In genomic region chr9:69685630-69686029, GRCm38 (mm10) we compare ENCODE assay signal across 17 mouse cellular contexts.
"Had no signal": no experiment of that assay in that cellular context is flagged by ENCODE, and none has a peak within 500 bp of the region (broad histone marks: within the 10 kb centered on the region; RNA-seq: fewer than 3 reads in every experiment).

No protein-coding gene starts in this region.

- H3K4me1 ChIP-seq: liver, embryonic 12.5 days; liver, embryonic 15.5 days had no signal

- H3K4me3 ChIP-seq: layer of hippocampus, adult 2 months; limb, embryonic 10.5 days; limb, embryonic 13.5 days; liver, embryonic 12.5 days; liver, embryonic 15.5 days; midbrain, embryonic 12.5 days had no signal

- H3K27me3 ChIP-seq: liver, embryonic 15.5 days; midbrain, embryonic 12.5 days had no signal

- H3K27ac ChIP-seq: kidney, postnatal 0 days; layer of hippocampus, adult 2 months; limb, embryonic 10.5 days; limb, embryonic 13.5 days; liver, embryonic 12.5 days; liver, embryonic 15.5 days; midbrain, embryonic 12.5 days had no signal

- H3K36me3 ChIP-seq: limb, embryonic 10.5 days; limb, embryonic 13.5 days; liver, embryonic 12.5 days; liver, embryonic 15.5 days; midbrain, embryonic 12.5 days had no signal

- DNase-seq: kidney, adult 2 months; kidney, postnatal 25 days; layer of hippocampus, adult 9-11 months; liver; lung, adult 18-20 months; lung, postnatal 10 days; lung, postnatal 4 days; thymus, adult 18-20 months; thymus, postnatal 36 days had no signal

- H3K9me3 ChIP-seq: limb, embryonic 10.5 days; limb, embryonic 13.5 days; liver, embryonic 12.5 days; liver, embryonic 15.5 days; midbrain, embryonic 12.5 days had no signal

- H3K4me2 ChIP-seq: limb, embryonic 13.5 days; liver, embryonic 12.5 days; liver, embryonic 15.5 days; midbrain, embryonic 12.5 days had no signal

- H3K9ac ChIP-seq: limb, embryonic 13.5 days; liver, embryonic 12.5 days; liver, embryonic 15.5 days; midbrain, embryonic 12.5 days had no signal

- ATAC-seq: intestine, postnatal 0 days; liver, embryonic 12.5 days had no signal
